Mouse (Mus musculus) large intestine, adult 2 months (tissue): ENCODE measurements around the gene Hes6. TPM values are rescaled to one million over a fixed set of nuclear protein-coding genes. Genes with fewer than 3 reads are reported as not detected.

ENCODE experiments used
- DNase-seq: peaks from one replicate; pipeline ENCODE4 v3.0.0-alpha.2; 2012; ENCODE audit warnings: low read depth, low spot score
- whole genome bisulfite sequencing: fragments of 180-500 bp; shearing (Covaris S2); methylation state at CpG from one replicate; pipeline ENCODE4 v1.1.7; 2018; 5-methylcytosine and 5-hydroxymethylcytosine counted together
- polyA plus RNA-seq: library from polyadenylated mRNA; depleted of rRNA; stranded (reverse); fragments of >200 nt; gene quantifications from 2 replicates; pipeline ENCODE4 v1.2.3, GENCODE M21; 2012; rRNA removed

Hes6 gene
- polyA plus RNA-seq, 1 experiment, result 67.3 TPM

- DNase-seq, result no peak
- 94% methylated on average over 16 of the region's 16 CpGs for WGBS
These were observed 48.8 kb downstream of the Hes6 start for GRCm38 (mm10) chr1:91364822-91365644.

- no peak for DNase-seq
- 60% methylated on average over 5 of the region's 5 CpGs for WGBS
These were observed 51.7 kb downstream of the Hes6 start for GRCm38 (mm10) chr1:91362113-91362512.

Other genes starting within 250 kb of the Hes6 start
- 14.9 and 17.6 TPM in 2 replicates for gene Ramp1, start 234.2 kb downstream of the Hes6 start, polyA plus RNA-seq
- gene Ube2f, start 163.7 kb downstream of the Hes6 start, polyA plus RNA-seq, result 38.3 and 39.0 TPM in 2 replicates
- gene Scly, start 115.7 kb downstream of the Hes6 start, polyA plus RNA-seq, result 22.9 and 30.1 TPM in 2 replicates
- gene Espnl, start 92.0 kb downstream of the Hes6 start, polyA plus RNA-seq, result 0.01 and 0.05 TPM in 2 replicates
- gene Klhl30, start 63.0 kb downstream of the Hes6 start, polyA plus RNA-seq, result 2.3 and 2.5 TPM in 2 replicates
- 14.1 and 14.3 TPM in 2 replicates for gene Erfe, start 47.6 kb downstream of the Hes6 start, polyA plus RNA-seq
- 38.8 and 39.2 TPM in 2 replicates for gene Ilkap, start 15.2 kb downstream of the Hes6 start, polyA plus RNA-seq
- 4.6 and 5.4 TPM in 2 replicates for gene Per2, start 45.3 kb upstream of the Hes6 start, polyA plus RNA-seq
- 4.5 and 5.3 TPM in 2 replicates for gene Traf3ip1, start 80.6 kb upstream of the Hes6 start, polyA plus RNA-seq
- 2.0 and 3.7 TPM in 2 replicates for gene Asb1, start 126.5 kb upstream of the Hes6 start, polyA plus RNA-seq